Mouse (Mus musculus): ENCODE data around the gene Ap5b1. TPM values are rescaled to one million over a fixed set of nuclear protein-coding genes. Genes with fewer than 3 reads are reported as not detected.

Gene Ap5b1
- total and polyA plus RNA-seq, 3 experiments: 8.4 to 16.8 (median 9.4) TPM

- DNase-seq: peak; percentile 95
These were observed 42.0 kb downstream of the Ap5b1 start, which contains the start of gene Kat5 for GRCm38 (mm10) chr19:5609547-5610404. TSS of gene Kat5 (minus strand) at chr19:5610237.

GRCm38 (mm10) chr19:5611973-5612372 is 44.1 kb downstream of the Ap5b1 start:
- DNase-seq: no peak

- DNase-seq: no peak
These were observed 45.1 kb downstream of the Ap5b1 start for GRCm38 (mm10) chr19:5612762-5613411.

GRCm38 (mm10) chr19:5614953-5615352 is 47.1 kb downstream of the Ap5b1 start:
- DNase-seq: no peak

GRCm38 (mm10) chr19:5620007-5620406 is 52.2 kb downstream of the Ap5b1 start:
- no peak for DNase-seq

Other genes with a start within 250 kb of the Ap5b1 start
- gene Catsper1, start 232.3 kb upstream of the Ap5b1 start, total RNA-seq (2021): not detected
- not detected in 2 replicates for gene Catsper1, start 232.3 kb upstream of the Ap5b1 start, polyA plus RNA-seq (2012; rRNA removed)
- gene Cst6, start 218.5 kb upstream of the Ap5b1 start, total RNA-seq (2021): 1 to 10 TPM; 1.1 to 3.2 TPM
- gene Cst6, start 218.5 kb upstream of the Ap5b1 start, polyA plus RNA-seq (2012; rRNA removed): 1.9 and 6.1 TPM in 2 replicates
- gene Eif1ad, start 201.3 kb upstream of the Ap5b1 start, total RNA-seq (2021): 10 to 100 TPM; 22.5 to 23.7 TPM
- 22.2 and 27.2 TPM in 2 replicates for gene Eif1ad, start 201.3 kb upstream of the Ap5b1 start, polyA plus RNA-seq (2012; rRNA removed)
- 100 to 1,000 TPM; 138 to 155 TPM for gene Banf1, start 200.9 kb upstream of the Ap5b1 start, total RNA-seq (2021)
- gene Banf1, start 200.9 kb upstream of the Ap5b1 start, polyA plus RNA-seq (2012; rRNA removed): 99.6 and 110 TPM in 2 replicates
- 10 to 100 TPM; 72.2 to 88.9 TPM for gene Sart1, start 179.3 kb upstream of the Ap5b1 start, total RNA-seq (2021)
- gene Sart1, start 179.3 kb upstream of the Ap5b1 start, polyA plus RNA-seq (2012; rRNA removed): 5.4 and 8.1 TPM in 2 replicates
- not detected for gene Tsga10ip, start 165.5 kb upstream of the Ap5b1 start, total RNA-seq (2021)
- not detected in 2 replicates for gene Tsga10ip, start 165.5 kb upstream of the Ap5b1 start, polyA plus RNA-seq (2012; rRNA removed)
- 100 to 1,000 TPM; 273 to 290 TPM for gene Drap1, start 143.0 kb upstream of the Ap5b1 start, total RNA-seq (2021)
- gene Drap1, start 143.0 kb upstream of the Ap5b1 start, polyA plus RNA-seq (2012; rRNA removed): 127 and 159 TPM in 2 replicates
- gene AI837181, start 142.9 kb upstream of the Ap5b1 start, total RNA-seq (2021): 10 to 100 TPM; 48.8 to 53.3 TPM
- 109 and 115 TPM in 2 replicates for gene AI837181, start 142.9 kb upstream of the Ap5b1 start, polyA plus RNA-seq (2012; rRNA removed)
- 1 to 10 TPM in 1 of 2 experiments, not detected in 1; 1.2 TPM for gene Fosl1, start 120.5 kb upstream of the Ap5b1 start, total RNA-seq (2021)
- 0.06 and 0.16 TPM in 2 replicates for gene Fosl1, start 120.5 kb upstream of the Ap5b1 start, polyA plus RNA-seq (2012; rRNA removed)
- 10 to 100 TPM in 1 of 2 experiments, 1 to 10 TPM in 1; 3.5 to 10.5 TPM for gene Ccdc85b, start 110.1 kb upstream of the Ap5b1 start, total RNA-seq (2021)
- gene Ccdc85b, start 110.1 kb upstream of the Ap5b1 start, polyA plus RNA-seq (2012; rRNA removed): 13.5 and 13.9 TPM in 2 replicates
- 10 to 100 TPM; 85.1 to 94.8 TPM for gene Fibp, start 107.4 kb upstream of the Ap5b1 start, total RNA-seq (2021)
- 89.9 and 95.9 TPM in 2 replicates for gene Fibp, start 107.4 kb upstream of the Ap5b1 start, polyA plus RNA-seq (2012; rRNA removed)
- gene Ctsw, start 99.5 kb upstream of the Ap5b1 start, total RNA-seq (2021): under 1 TPM; 0.75 to 0.79 TPM
- 0.71 and 1.1 TPM in 2 replicates for gene Ctsw, start 99.5 kb upstream of the Ap5b1 start, polyA plus RNA-seq (2012; rRNA removed)
- gene Efemp2, start 94.1 kb upstream of the Ap5b1 start, total RNA-seq (2021): 100 to 1,000 TPM in 1 of 2 experiments, 10 to 100 TPM in 1; 49.7 to 107 TPM
- 112 and 116 TPM in 2 replicates for gene Efemp2, start 94.1 kb upstream of the Ap5b1 start, polyA plus RNA-seq (2012; rRNA removed)
- gene Mus81, start 79.6 kb upstream of the Ap5b1 start, total RNA-seq (2021): 10 to 100 TPM; 23.2 to 24.9 TPM
- 39.5 and 45.7 TPM in 2 replicates for gene Mus81, start 79.6 kb upstream of the Ap5b1 start, polyA plus RNA-seq (2012; rRNA removed)
- 100 to 1,000 TPM; 732 to 783 TPM for gene Cfl1, start 77.6 kb upstream of the Ap5b1 start, total RNA-seq (2021)
- gene Cfl1, start 77.6 kb upstream of the Ap5b1 start, polyA plus RNA-seq (2012; rRNA removed): 308 and 311 TPM in 2 replicates
- gene 1700020D05Rik, start 64.2 kb upstream of the Ap5b1 start, total RNA-seq (2021): 1 to 10 TPM in 1 of 2 experiments, under 1 TPM in 1; 0.86 to 1.1 TPM
- 1.0 and 1.2 TPM in 2 replicates for gene 1700020D05Rik, start 64.2 kb upstream of the Ap5b1 start, polyA plus RNA-seq (2012; rRNA removed)
- gene Snx32, start 57.5 kb upstream of the Ap5b1 start, total RNA-seq (2021): 10 to 100 TPM; 12.2 to 14.1 TPM
- 13.0 and 15.0 TPM in 2 replicates for gene Snx32, start 57.5 kb upstream of the Ap5b1 start, polyA plus RNA-seq (2012; rRNA removed)
- gene Ovol1, start 7.4 kb upstream of the Ap5b1 start, total RNA-seq (2021): not detected
- not detected in 2 replicates for gene Ovol1, start 7.4 kb upstream of the Ap5b1 start, polyA plus RNA-seq (2012; rRNA removed)
- gene Rnaseh2c, start 33.8 kb downstream of the Ap5b1 start, total RNA-seq (2021): 100 to 1,000 TPM; 109 to 147 TPM
- gene Rnaseh2c, start 33.8 kb downstream of the Ap5b1 start, polyA plus RNA-seq (2012; rRNA removed): 97.9 and 99.7 TPM in 2 replicates
- 10 to 100 TPM; 75.5 to 76.9 TPM for gene Kat5, start 42.2 kb downstream of the Ap5b1 start, total RNA-seq (2021)
- gene Kat5, start 42.2 kb downstream of the Ap5b1 start, polyA plus RNA-seq (2012; rRNA removed): 43.8 and 54.1 TPM in 2 replicates
- 100 to 1,000 TPM in 1 of 2 experiments, 10 to 100 TPM in 1; 89.8 to 149 TPM for gene Rela, start 69.5 kb downstream of the Ap5b1 start, total RNA-seq (2021)
- 163 and 221 TPM in 2 replicates for gene Rela, start 69.5 kb downstream of the Ap5b1 start, polyA plus RNA-seq (2012; rRNA removed)
- gene Sipa1, start 95.7 kb downstream of the Ap5b1 start, total RNA-seq (2021): 10 to 100 TPM; 39.8 to 62.1 TPM
- 165 and 177 TPM in 2 replicates for gene Sipa1, start 95.7 kb downstream of the Ap5b1 start, polyA plus RNA-seq (2012; rRNA removed)
- gene Map3k11, start 120.7 kb downstream of the Ap5b1 start, total RNA-seq (2021): 10 to 100 TPM; 42.6 to 44.2 TPM
- 102 and 104 TPM in 2 replicates for gene Map3k11, start 120.7 kb downstream of the Ap5b1 start, polyA plus RNA-seq (2012; rRNA removed)
- gene Pcnx3, start 120.9 kb downstream of the Ap5b1 start, total RNA-seq (2021): 10 to 100 TPM; 88.9 to 90.8 TPM
- 330 and 358 TPM in 2 replicates for gene Pcnx3, start 120.9 kb downstream of the Ap5b1 start, polyA plus RNA-seq (2012; rRNA removed)
- not detected for gene Kcnk7, start 136.3 kb downstream of the Ap5b1 start, total RNA-seq (2021)
- gene Kcnk7, start 136.3 kb downstream of the Ap5b1 start, polyA plus RNA-seq (2012; rRNA removed): not detected in 2 replicates
- 10 to 100 TPM; 30.3 to 31.6 TPM for gene Ehbp1l1, start 158.3 kb downstream of the Ap5b1 start, total RNA-seq (2021)
- 47.6 and 49.2 TPM in 2 replicates for gene Ehbp1l1, start 158.3 kb downstream of the Ap5b1 start, polyA plus RNA-seq (2012; rRNA removed)
- gene Fam89b, start 161.6 kb downstream of the Ap5b1 start, total RNA-seq (2021): 10 to 100 TPM; 58.1 to 68.4 TPM
- 443 and 466 TPM in 2 replicates for gene Fam89b, start 161.6 kb downstream of the Ap5b1 start, polyA plus RNA-seq (2012; rRNA removed)
- 100 to 1,000 TPM; 174 to 246 TPM for gene Ltbp3, start 172.9 kb downstream of the Ap5b1 start, total RNA-seq (2021)
- 737 and 768 TPM in 2 replicates for gene Ltbp3, start 172.9 kb downstream of the Ap5b1 start, polyA plus RNA-seq (2012; rRNA removed)
- gene Scyl1, start 203.4 kb downstream of the Ap5b1 start, total RNA-seq (2021): 100 to 1,000 TPM; 106 to 109 TPM
- gene Scyl1, start 203.4 kb downstream of the Ap5b1 start, polyA plus RNA-seq (2012; rRNA removed): 119 and 125 TPM in 2 replicates

Data from adrenal gland, adult 2 months (tissue).